Mouse (Mus musculus): ENCODE data around the gene Zfp653. TPM values are rescaled to one million over a fixed set of nuclear protein-coding genes. Genes with fewer than 3 reads are reported as not detected.

The Zfp653 gene
- polyA plus RNA-seq (2014; fragmentation: Nextera tagmentation; extraction: Ambion mirVana) = 11.4 and 14.5 TPM in 2 replicates

DNA sequence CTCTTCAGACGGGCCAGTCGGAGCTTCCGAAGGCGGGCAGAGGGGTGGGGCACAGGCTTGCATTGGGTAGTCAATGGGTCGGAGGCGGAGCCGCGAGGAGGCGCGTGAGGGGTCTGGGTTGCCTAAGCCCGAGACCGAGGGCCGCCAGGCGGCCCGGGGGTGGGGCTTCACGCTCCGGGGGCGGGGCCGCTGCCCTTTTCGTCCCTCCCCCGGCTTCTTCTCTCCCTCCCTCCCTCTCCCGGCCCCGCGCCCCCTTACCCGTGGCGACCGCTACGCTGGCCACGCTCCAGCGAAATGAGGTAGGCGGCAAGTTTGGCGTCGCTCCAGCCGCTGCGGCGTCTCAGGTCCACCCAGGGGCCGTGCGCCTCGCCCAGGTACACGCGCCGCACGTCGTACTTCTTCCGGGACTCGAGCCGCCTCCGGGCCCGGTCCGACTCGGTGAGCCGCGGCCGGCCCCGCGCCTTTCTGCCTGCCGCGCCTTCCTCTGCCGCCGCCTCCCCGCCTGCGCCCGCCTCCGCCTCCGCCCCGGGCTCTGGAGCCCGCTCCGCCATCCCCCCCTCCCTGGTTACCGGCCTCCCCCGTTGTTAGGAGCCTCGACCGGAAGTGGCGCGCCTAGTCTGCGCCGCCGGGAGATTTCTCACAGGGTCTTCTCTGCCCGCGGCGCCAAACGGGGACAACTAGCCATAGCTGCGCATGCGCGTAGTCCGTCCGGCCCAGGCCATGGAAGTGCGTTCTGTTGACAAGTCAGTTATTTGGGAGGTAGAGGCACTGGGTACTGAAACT lies at the start of gene Zfp653, which contains the start of gene Gm49318:
Zfp653 (minus strand) TSS at position 586 of the 783 bp plus-strand sequence.
Gm49318 (minus strand) TSS at position 469 of the 783 bp plus-strand sequence.
- Histone ChIP-seq H3K27ac (ENCODE audit: low read length) (peak within 1 kb of the TSS; percentile 97), H3K4me2 (replicated peaks; ENCODE audit: low read depth, low read length) (peak within 1 kb of the TSS; percentile 60), H3K27me3 (ENCODE audit: control insufficient read depth, insufficient read depth, low read length) (no peaks in the 10 kb centered on the region), H3K9me3 (ENCODE audit: control insufficient read depth, low read depth, low read length) (no peaks in the 10 kb centered on the region), H3K36me3 (ENCODE audit: control insufficient read depth, insufficient read depth, low read length) (peaks cover 15% of the 10 kb centered on the region; the same call in 1 of the 2 replicates), H3K9ac (replicated peaks; ENCODE audit: low read depth, low read length) (peak within 1 kb of the TSS; percentile 86), H3K4me3 (ENCODE audit: low read depth, low read length) (peak within 1 kb of the TSS; percentile 73), H3K4me1 (ENCODE audit: control insufficient read depth, insufficient read depth, low read length) (peaks cover 8% of the 10 kb centered on the region; the same call in 1 of the 2 replicates)
- under 1% methylated on average over 79 of the region's 87 CpGs for WGBS
- peak; percentile 97 for ATAC-seq (ENCODE audit: insufficient number of reproducible peaks, insufficient read depth, low FRiP score, low read depth)

DNA sequence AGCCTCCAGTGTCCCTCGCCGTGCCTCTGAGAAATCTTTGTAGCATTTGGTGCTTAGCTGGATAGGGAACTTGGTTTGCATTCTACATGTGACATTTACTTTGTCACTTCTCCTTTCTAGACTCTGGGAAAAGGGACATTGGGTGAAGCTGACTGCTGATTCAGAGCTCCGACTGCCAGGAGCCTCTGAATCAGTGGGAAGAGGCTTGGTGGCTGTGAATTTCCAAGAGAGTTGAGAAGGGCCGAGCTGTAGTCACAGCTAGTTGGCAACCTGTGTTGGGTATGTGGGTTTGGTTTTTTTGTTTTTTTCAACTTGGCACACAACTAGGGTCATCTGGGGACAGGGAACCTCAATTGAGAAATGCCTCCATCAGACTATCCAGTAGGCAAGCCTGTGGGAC lies 48.4 kb upstream of the Zfp653 start:
- Histone ChIP-seq H3K4me1 (ENCODE audit: control insufficient read depth, insufficient read depth, low read length) (peaks cover 9% of the 10 kb centered on the region; the same call in 1 of the 2 replicates), H3K9ac (replicated peaks; ENCODE audit: low read depth, low read length) (no peak overlapping the region), H3K4me2 (replicated peaks; ENCODE audit: low read depth, low read length) (no peak overlapping the region), H3K9me3 (ENCODE audit: control insufficient read depth, low read depth, low read length) (no peaks in the 10 kb centered on the region), H3K27ac (ENCODE audit: low read length) (no peak overlapping the region), H3K4me3 (ENCODE audit: low read depth, low read length) (no peak overlapping the region), H3K36me3 (ENCODE audit: control insufficient read depth, insufficient read depth, low read length) (no peaks in the 10 kb centered on the region; the same call in 1 of the 2 replicates), H3K27me3 (ENCODE audit: control insufficient read depth, insufficient read depth, low read length) (no peaks in the 10 kb centered on the region)
- WGBS = 94% methylated on average over 4 of the region's 4 CpGs
- no peak for ATAC-seq (ENCODE audit: insufficient number of reproducible peaks, insufficient read depth, low FRiP score, low read depth)

DNA sequence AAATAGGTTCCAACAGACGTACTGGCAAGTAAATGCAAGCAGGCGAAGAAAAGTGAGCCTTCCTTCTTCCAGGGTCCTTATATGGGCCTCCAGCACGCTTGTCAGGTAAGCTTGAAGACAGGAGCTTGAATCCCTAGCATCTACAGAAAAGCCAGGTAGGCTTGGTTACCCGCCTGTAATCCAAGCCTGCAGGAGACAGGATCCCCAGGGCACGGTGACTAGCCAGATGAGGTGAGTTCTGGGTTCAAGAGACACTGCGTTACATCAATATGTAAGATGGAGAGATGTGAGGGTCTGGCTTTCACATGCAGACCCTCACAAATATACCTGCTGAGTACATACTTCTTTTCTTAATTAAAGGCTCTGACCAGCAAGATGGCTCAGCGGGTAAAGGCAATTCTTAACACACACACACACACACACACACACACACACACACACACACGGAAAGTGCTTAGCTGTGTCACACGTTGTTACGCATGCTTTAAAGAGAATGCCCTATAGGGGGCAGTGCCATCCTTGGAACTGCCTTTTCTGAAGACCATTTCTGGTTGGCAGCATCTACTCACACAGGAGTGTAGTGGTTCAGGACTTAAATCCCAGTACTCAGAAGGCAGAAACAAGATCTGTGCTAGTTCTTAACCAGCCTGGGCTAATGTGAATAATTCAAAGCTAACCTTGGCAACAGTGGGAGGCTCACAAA lies 46.7 kb upstream of the Zfp653 start:
- Histone ChIP-seq H3K9me3 (ENCODE audit: control insufficient read depth, low read depth, low read length) (no peaks in the 10 kb centered on the region), H3K9ac (replicated peaks; ENCODE audit: low read depth, low read length) (0 out of 2 replicates have a peak overlapping the region, but pooled peaks have one; percentile 73), H3K27me3 (ENCODE audit: control insufficient read depth, insufficient read depth, low read length) (no peaks in the 10 kb centered on the region), H3K4me3 (ENCODE audit: low read depth, low read length) (peak overlapping the region; percentile 91; the same call in 1 of the 2 replicates), H3K27ac (ENCODE audit: low read length) (no peak overlapping the region), H3K4me1 (ENCODE audit: control insufficient read depth, insufficient read depth, low read length) (peaks cover 9% of the 10 kb centered on the region; the same call in 1 of the 2 replicates), H3K36me3 (ENCODE audit: control insufficient read depth, insufficient read depth, low read length) (peaks cover 7% of the 10 kb centered on the region), H3K4me2 (replicated peaks; ENCODE audit: low read depth, low read length) (peak overlapping the region; percentile 84)
- 40% methylated on average over 10 of the region's 10 CpGs for WGBS
- ATAC-seq (ENCODE audit: insufficient number of reproducible peaks, insufficient read depth, low FRiP score, low read depth) = no peak

DNA sequence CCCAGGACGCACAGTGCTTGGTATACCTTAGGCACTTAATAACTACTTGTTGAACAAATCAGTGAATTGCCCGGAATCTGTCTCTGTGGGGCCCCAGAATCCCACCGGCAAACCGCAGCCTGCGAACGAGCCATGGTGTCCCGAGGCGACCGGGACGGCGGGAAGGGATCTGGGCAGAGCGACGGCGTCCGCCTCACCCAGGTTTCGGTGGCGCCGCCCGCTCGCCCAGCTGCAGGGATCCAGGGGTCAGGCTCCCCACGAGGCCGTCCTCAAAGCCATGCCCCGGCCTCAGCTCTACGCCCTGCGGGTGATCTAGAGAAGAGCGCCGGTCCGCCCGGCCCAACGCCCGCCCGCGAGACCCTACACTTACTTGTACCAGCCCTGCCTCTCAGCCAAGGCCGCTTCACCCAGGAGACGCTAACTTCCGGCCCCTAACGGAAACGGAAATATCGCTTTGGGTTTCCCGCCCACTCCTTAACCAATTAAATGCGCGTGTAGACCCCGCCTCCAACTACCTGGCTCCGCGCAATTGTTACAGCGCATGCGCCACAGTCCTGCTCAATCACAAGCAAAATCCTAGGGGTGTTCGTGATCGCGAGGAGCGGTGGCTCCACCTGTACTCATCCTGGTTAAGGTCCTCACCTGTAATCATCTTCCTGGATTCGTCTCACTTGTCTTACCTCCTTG lies 45.7 kb upstream of the Zfp653 start, which contains the start of gene Elof1:
Elof1 (minus strand) TSS at position 433 of the 687 bp plus-strand sequence.
- no peaks in the 10 kb centered on the region for H3K9me3 ChIP-seq (ENCODE audit: control insufficient read depth, low read depth, low read length)
- H3K27ac ChIP-seq (ENCODE audit: low read length) = peak within 1 kb of the TSS; percentile 69; the same call in 1 of the 2 replicates
- WGBS = under 1% methylated on average over 52 of the region's 52 CpGs
- peaks cover 17% of the 10 kb centered on the region for H3K36me3 ChIP-seq (ENCODE audit: control insufficient read depth, insufficient read depth, low read length)
- H3K27me3 ChIP-seq (ENCODE audit: control insufficient read depth, insufficient read depth, low read length) = no peaks in the 10 kb centered on the region
- peak within 1 kb of the TSS; percentile 84 for H3K4me2 ChIP-seq (replicated peaks; ENCODE audit: low read depth, low read length)
- peak; percentile 94 for ATAC-seq (ENCODE audit: insufficient number of reproducible peaks, insufficient read depth, low FRiP score, low read depth)
- H3K4me1 ChIP-seq (ENCODE audit: control insufficient read depth, insufficient read depth, low read length) = peaks cover 9% of the 10 kb centered on the region; the same call in 1 of the 2 replicates
- H3K9ac ChIP-seq (replicated peaks; ENCODE audit: low read depth, low read length) = peak within 1 kb of the TSS; percentile 73
- peak within 1 kb of the TSS; percentile 91 for H3K4me3 ChIP-seq (ENCODE audit: low read depth, low read length)

DNA sequence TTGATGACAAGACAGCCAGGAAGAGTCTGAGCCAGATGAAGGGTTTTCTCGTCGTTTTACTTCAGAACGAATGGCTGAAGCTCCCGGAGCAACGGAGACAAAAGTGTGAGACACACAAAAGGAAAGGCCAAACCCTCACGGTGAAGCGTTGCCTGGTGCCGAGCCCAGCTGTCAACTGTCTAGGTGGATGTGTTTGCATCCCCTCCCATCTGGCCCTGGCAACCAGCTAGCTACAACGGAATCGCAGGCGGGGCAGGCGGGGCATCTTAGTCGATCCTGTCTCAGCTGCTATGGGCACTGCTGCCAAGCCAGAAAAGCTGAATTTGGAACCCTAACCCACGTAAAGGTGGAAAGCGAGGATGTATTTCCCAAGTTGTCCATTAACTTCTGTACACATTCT lies 44.9 kb upstream of the Zfp653 start:
- Histone ChIP-seq H3K9me3 (ENCODE audit: control insufficient read depth, low read depth, low read length) (no peaks in the 10 kb centered on the region), H3K4me2 (replicated peaks; ENCODE audit: low read depth, low read length) (peak overlapping the region; percentile 84), H3K27me3 (ENCODE audit: control insufficient read depth, insufficient read depth, low read length) (no peaks in the 10 kb centered on the region), H3K9ac (replicated peaks; ENCODE audit: low read depth, low read length) (peak overlapping the region; percentile 73), H3K27ac (ENCODE audit: low read length) (no peak overlapping the region; the same call in 1 of the 2 replicates), H3K4me1 (ENCODE audit: control insufficient read depth, insufficient read depth, low read length) (peaks cover 9% of the 10 kb centered on the region; the same call in 1 of the 2 replicates), H3K36me3 (ENCODE audit: control insufficient read depth, insufficient read depth, low read length) (peaks cover 22% of the 10 kb centered on the region), H3K4me3 (ENCODE audit: low read depth, low read length) (peak overlapping the region; percentile 91)
- WGBS = 24% methylated on average over 15 of the region's 15 CpGs
- no peak for ATAC-seq (ENCODE audit: insufficient number of reproducible peaks, insufficient read depth, low FRiP score, low read depth)

DNA sequence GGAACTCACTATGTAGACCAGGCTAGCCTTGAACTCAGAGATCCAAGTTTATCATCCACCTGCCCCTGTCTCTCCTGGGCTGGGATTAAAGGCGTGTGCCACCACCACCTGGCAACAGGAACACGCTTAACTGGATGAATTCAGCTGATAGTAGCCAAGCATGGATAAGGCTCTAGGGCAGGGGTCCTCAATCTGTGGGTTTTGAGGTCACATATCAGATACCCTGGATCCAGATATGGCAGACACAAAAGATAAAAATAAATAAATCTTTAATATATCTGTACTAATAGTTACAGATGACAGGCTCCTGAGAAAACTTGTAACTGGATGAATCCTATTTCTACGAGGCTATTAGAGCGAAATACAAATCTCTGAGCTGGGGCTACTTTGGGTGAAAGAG lies 44.5 kb upstream of the Zfp653 start:
- H3K4me2 ChIP-seq (replicated peaks; ENCODE audit: low read depth, low read length) = peak overlapping the region; percentile 84
- H3K36me3 ChIP-seq (ENCODE audit: control insufficient read depth, insufficient read depth, low read length) = peaks cover 25% of the 10 kb centered on the region
- WGBS = 83% methylated on average over 4 of the region's 4 CpGs
- H3K4me1 ChIP-seq (ENCODE audit: control insufficient read depth, insufficient read depth, low read length) = peaks cover 9% of the 10 kb centered on the region; the same call in 1 of the 2 replicates
- H3K27ac ChIP-seq (ENCODE audit: low read length) = no peak overlapping the region
- no peaks in the 10 kb centered on the region for H3K9me3 ChIP-seq (ENCODE audit: control insufficient read depth, low read depth, low read length)
- no peak for ATAC-seq (ENCODE audit: insufficient number of reproducible peaks, insufficient read depth, low FRiP score, low read depth)
- peak overlapping the region; percentile 91 for H3K4me3 ChIP-seq (ENCODE audit: low read depth, low read length)
- no peaks in the 10 kb centered on the region for H3K27me3 ChIP-seq (ENCODE audit: control insufficient read depth, insufficient read depth, low read length)
- H3K9ac ChIP-seq (replicated peaks; ENCODE audit: low read depth, low read length) = 0 out of 2 replicates have a peak overlapping the region, but pooled peaks have one; percentile 73

DNA sequence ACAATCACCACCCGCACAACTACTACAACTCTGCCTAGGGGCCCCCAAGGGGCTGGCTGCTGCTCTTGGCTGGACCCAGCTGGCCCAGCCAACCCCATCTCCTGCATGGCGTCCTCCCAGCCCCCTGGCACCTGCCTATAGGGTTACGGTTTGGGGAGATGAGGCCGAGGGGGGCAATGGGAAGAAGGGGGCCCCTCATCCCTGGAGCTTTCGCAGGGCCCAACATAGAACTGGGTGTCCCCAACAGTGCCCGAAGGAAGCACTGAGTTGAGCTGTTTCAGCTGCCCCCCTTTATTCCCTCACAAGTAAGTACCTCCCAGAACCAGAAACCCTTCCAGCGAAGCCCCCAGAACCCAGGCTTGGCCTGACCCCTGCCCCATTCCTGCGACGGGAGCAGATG lies 37.0 kb upstream of the Zfp653 start:
- H3K27me3 ChIP-seq (ENCODE audit: control insufficient read depth, insufficient read depth, low read length) = no peaks in the 10 kb centered on the region
- peaks cover 30% of the 10 kb centered on the region for H3K36me3 ChIP-seq (ENCODE audit: control insufficient read depth, insufficient read depth, low read length)
- H3K9ac ChIP-seq (replicated peaks; ENCODE audit: low read depth, low read length) = no peak overlapping the region
- no peak overlapping the region for H3K4me2 ChIP-seq (replicated peaks; ENCODE audit: low read depth, low read length)
- H3K4me1 ChIP-seq (ENCODE audit: control insufficient read depth, insufficient read depth, low read length) = no peaks in the 10 kb centered on the region
- no peak for ATAC-seq (ENCODE audit: insufficient number of reproducible peaks, insufficient read depth, low FRiP score, low read depth)
- WGBS = 85% methylated on average over 9 of the region's 9 CpGs
- no peaks in the 10 kb centered on the region for H3K9me3 ChIP-seq (ENCODE audit: control insufficient read depth, low read depth, low read length)
- no peak overlapping the region for H3K27ac ChIP-seq (ENCODE audit: low read length)
- no peak overlapping the region for H3K4me3 ChIP-seq (ENCODE audit: low read depth, low read length)

Measured in stomach, embryonic 14.5 days (tissue).